Mouse (Mus musculus): Measurements from ENCODE around the gene Ifna1. TPM values are rescaled to one million over a fixed set of nuclear protein-coding genes. Genes with fewer than 3 reads are reported as not detected.

Gene Ifna1
- polyA plus RNA-seq, 1 experiment from 2014 or later = not detected

DNA sequence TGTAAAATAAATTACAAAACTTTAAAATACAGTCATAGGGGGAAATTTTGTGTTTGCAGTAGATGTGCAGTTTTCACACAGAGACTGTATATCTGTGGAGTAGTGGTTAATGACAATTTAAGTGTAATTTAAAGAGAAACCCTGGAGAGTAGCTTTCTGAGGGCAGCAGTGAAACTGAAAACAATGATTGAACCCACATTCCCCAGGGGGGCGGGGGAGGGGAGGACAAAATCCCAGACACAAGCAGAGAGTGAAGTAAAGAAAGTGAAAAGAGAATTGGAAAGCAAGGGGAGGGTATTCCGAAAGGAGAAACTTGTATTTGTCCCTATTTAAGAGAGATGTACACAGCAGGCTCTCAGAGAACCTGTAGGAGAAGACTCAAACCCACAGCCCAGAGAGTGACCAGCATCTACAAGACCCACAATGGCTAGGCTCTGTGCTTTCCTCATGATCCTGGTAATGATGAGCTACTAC, 8.4 kb upstream of the Ifna1 start, which contains the start of gene Ifna4:
TSS of gene Ifna4 (plus strand) at position 424 of the 474 bp plus-strand sequence.
- Histone ChIP-seq H3K4me3 (no peak within 1 kb of the TSS), H3K27me3 (no peaks in the 10 kb centered on the region; the same call in 1 of the 2 replicates), H3K4me2 (no peak within 1 kb of the TSS), H3K9me3 (no peaks in the 10 kb centered on the region), H3K36me3 (no peaks in the 10 kb centered on the region), H3K27ac (no peak within 1 kb of the TSS), H3K9ac (no peak within 1 kb of the TSS), H3K4me1 (no peaks in the 10 kb centered on the region)
- ATAC-seq (ENCODE audit: borderline replicate concordance, extremely low read depth, low FRiP score, low TSS enrichment) = no peak
- 38% methylated on average over 2 of the region's 2 CpGs for WGBS

DNA sequence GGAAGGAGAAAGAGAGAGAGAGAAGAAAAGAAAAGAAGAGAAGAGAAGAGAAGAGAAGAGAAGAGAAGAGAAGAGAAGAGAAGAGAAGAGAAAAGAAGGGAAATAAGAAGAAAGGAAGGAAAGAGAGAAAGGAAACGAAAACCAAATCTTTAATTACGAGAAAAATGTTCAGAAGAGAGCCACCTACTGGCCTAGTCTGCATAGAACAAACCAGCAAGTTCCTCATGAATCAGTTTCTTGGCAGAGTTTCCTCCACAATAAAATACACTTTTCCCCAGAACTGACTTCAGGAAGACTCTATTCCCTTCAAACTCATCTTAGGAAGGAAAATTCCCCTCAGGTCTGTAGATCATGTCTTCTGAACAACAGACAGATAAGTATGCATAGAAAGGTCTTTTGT, 4.6 kb upstream of the Ifna1 start:
- Histone ChIP-seq H3K27ac (no peak overlapping the region), H3K9ac (no peak overlapping the region), H3K9me3 (no peaks in the 10 kb centered on the region), H3K4me3 (no peak overlapping the region), H3K4me1 (no peaks in the 10 kb centered on the region), H3K36me3 (no peaks in the 10 kb centered on the region), H3K27me3 (no peaks in the 10 kb centered on the region), H3K4me2 (no peak overlapping the region)
- no peak for ATAC-seq (ENCODE audit: borderline replicate concordance, extremely low read depth, low FRiP score, low TSS enrichment)
- 33% methylated on average over 2 of the region's 2 CpGs for WGBS

DNA sequence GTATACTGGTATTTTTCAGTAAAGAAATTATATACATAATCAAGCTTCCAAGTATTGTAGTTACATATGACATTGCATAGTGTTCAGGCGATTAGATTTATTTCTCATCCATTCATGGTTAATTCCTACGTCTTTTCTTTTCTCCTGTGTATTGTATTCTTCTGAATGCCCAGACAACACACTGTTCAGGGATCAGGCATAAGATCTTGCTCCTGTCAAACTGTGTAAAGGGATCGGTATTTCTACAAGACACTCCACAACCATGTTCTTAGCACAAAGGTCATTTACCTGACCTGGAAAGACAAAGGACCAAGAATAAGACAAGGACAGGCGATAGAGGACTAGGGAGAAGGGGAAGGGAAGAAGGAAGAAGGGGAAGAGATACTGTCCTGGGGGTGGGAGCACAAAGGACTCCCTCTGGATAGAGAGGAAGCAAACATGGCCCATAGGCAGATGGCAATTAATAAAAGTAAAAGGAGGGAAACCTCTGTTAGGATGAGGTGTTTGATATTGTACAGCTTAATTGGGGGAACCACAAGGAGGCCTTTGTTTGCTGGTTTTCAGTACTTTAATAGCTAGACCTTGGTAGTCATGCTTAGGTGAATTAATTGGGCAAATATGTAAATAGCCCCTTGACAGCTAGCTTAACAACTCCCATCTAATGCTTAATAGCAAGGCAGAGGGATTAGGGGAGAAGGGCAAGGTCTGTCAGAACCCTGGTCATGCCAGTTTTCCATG, 1.3 kb downstream of the Ifna1 start:
- Histone ChIP-seq H3K9ac (no peak overlapping the region), H3K27me3 (no peaks in the 10 kb centered on the region), H3K36me3 (no peaks in the 10 kb centered on the region), H3K4me1 (no peaks in the 10 kb centered on the region), H3K27ac (no peak overlapping the region), H3K4me2 (no peak overlapping the region), H3K4me3 (no peak overlapping the region), H3K9me3 (no peaks in the 10 kb centered on the region)
- no peak for ATAC-seq (ENCODE audit: borderline replicate concordance, extremely low read depth, low FRiP score, low TSS enrichment)
- 62% methylated on average over 4 of the region's 4 CpGs for WGBS

DNA sequence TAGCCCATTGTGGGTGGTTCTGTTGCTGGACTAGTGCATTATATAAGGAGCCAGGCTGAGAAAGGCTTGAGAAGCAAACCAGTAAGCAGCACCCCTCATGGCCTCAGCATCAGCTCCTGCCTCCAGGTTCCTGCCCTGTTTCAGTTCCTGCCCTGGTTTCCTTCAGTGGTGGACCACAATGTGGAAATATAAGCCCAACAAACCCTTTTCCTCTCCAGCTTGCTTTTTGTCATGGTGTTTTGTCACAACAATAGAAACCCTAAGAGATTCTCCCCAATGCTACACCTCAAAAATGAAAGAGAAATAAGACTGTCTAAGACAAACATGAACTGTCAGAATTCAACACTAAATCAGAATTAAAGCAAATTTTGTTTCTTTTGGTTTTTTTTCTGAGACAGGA, 9.3 kb downstream of the Ifna1 start:
- no peak for ATAC-seq (ENCODE audit: borderline replicate concordance, extremely low read depth, low FRiP score, low TSS enrichment)
- no peak overlapping the region for H3K4me3 ChIP-seq
- no peaks in the 10 kb centered on the region for H3K36me3 ChIP-seq
- H3K4me1 ChIP-seq = no peaks in the 10 kb centered on the region
- H3K4me2 ChIP-seq = no peak overlapping the region
- H3K27ac ChIP-seq = no peak overlapping the region
- H3K27me3 ChIP-seq = peaks cover 12% of the 10 kb centered on the region; the same call in 1 of the 2 replicates
- no peaks in the 10 kb centered on the region for H3K9me3 ChIP-seq
- no peak overlapping the region for H3K9ac ChIP-seq

DNA sequence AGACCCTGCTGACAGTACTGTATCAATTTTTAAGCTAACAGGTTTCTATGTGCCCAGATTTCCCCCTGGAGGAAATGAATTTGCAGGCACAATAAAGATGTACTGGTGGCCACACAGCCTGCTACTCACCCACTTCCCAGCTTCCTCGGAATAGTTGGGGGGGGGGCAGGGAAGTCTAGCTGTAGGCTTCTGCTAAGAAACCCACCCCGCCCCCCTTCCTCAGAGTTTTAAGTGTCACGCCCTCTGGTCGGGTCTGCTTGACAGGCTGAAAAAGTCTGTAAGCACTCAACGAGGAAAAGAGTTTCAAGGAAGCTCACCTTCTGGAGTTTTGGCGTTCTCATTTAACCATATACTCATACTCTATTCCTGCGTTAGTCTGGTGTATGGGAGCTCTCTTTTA, 13.4 kb downstream of the Ifna1 start:
- ATAC-seq (ENCODE audit: borderline replicate concordance, extremely low read depth, low FRiP score, low TSS enrichment) = no peak
- Histone ChIP-seq H3K4me3 (no peak overlapping the region), H3K9ac (no peak overlapping the region), H3K4me1 (peaks cover 6% of the 10 kb centered on the region; the same call in 1 of the 2 replicates), H3K27me3 (peaks cover 24% of the 10 kb centered on the region), H3K4me2 (no peak overlapping the region), H3K27ac (no peak overlapping the region), H3K9me3 (no peaks in the 10 kb centered on the region), H3K36me3 (no peaks in the 10 kb centered on the region)
- 6% methylated on average over 7 of the region's 7 CpGs for WGBS

DNA sequence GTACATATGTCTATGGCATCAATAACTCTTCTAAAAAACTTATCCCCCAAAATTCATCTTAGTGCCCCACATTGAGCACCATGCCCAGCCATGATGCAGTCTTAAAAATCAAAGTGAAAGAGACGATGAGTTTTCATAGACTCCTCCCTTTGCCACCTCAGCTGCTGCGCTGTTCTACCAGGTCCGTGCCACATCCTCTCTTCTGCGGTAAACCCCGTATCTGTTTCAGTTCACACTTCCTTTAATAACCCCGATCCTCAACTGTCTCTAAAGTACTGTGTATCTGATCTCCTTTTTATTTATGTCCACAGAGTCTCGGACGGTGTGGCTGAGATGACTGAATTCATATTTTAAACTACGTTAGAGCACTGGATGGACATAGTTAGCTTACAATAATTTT, 14.7 kb downstream of the Ifna1 start:
- Histone ChIP-seq H3K4me2 (no peak overlapping the region), H3K36me3 (no peaks in the 10 kb centered on the region), H3K27ac (no peak overlapping the region), H3K9me3 (no peaks in the 10 kb centered on the region), H3K9ac (no peak overlapping the region), H3K27me3 (peaks cover 29% of the 10 kb centered on the region), H3K4me1 (peaks cover 8% of the 10 kb centered on the region; the same call in 1 of the 2 replicates), H3K4me3 (no peak overlapping the region)
- ATAC-seq (ENCODE audit: borderline replicate concordance, extremely low read depth, low FRiP score, low TSS enrichment) = no peak
- 43% methylated on average over 9 of the region's 9 CpGs for WGBS

DNA sequence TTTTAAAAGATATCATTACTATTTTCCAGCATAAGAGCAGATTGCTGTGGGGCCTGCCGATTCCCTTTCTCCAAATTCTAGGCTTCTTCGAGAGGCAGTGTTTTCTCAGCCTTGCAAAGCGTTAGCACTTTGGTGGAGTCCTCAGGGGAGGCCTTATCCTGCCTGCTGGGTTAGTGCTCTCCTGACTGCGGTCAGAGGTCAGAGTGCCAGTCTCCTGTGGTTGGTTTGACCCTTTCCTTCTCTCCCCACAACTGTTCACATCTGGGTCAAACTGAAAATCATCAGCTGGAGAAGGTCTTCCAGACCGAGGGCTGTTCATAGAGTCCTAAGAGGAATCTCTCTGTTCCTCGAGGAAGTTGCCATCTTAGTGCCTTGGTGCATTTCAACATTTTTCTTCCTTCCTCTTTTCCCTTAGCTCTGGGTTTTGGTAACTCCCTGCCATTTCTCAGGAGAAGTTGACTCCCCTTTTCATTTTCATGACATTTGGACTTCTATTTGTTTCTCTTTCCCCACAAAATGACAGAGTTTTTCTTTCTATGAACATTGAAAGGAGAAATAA, 15.2 kb downstream of the Ifna1 start:
- ATAC-seq (ENCODE audit: borderline replicate concordance, extremely low read depth, low FRiP score, low TSS enrichment) = no peak
- Histone ChIP-seq H3K4me3 (no peak overlapping the region), H3K9me3 (no peaks in the 10 kb centered on the region), H3K27me3 (peaks cover 29% of the 10 kb centered on the region), H3K4me1 (peaks cover 8% of the 10 kb centered on the region; the same call in 1 of the 2 replicates), H3K9ac (no peak overlapping the region), H3K27ac (no peak overlapping the region), H3K36me3 (no peaks in the 10 kb centered on the region), H3K4me2 (no peak overlapping the region)
- WGBS = 36% methylated on average over 6 of the region's 6 CpGs

DNA sequence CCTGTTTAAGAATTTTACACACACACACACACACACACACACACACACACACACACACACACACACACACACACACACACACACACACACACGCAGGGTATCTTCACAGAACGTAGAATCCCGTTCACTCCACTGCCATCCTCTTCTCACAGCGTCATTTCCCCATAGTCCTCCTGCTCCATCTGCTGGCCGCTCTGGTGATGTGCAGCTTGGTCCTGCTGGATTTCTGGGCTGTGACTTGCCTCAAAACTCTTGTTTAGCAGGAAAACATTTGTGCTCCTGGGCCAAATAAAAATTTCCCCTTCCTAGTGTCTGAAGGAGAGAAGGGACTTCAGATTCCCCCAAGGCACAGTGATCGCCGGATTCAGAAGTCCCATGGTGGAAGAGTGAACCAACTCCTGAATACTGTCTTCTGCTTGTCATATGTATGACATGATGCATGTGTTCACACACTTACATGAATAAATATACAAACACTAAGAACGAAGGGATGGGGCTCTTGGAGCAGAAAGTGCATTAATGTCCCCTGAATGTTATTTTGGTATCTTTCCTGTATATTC, 17.6 kb downstream of the Ifna1 start:
- Histone ChIP-seq H3K27ac (0 out of 2 replicates have a peak overlapping the region, but pooled peaks have one; percentile 6), H3K9ac (peak overlapping the region; percentile 36), H3K4me2 (peak overlapping the region; percentile 93), H3K4me1 (peaks cover 8% of the 10 kb centered on the region; the same call in 1 of the 2 replicates), H3K36me3 (no peaks in the 10 kb centered on the region), H3K27me3 (peaks cover 26% of the 10 kb centered on the region), H3K9me3 (no peaks in the 10 kb centered on the region), H3K4me3 (peak overlapping the region; percentile 54)
- no peak for ATAC-seq (ENCODE audit: borderline replicate concordance, extremely low read depth, low FRiP score, low TSS enrichment)
- 0% methylated on average over 8 of the region's 8 CpGs for WGBS

DNA sequence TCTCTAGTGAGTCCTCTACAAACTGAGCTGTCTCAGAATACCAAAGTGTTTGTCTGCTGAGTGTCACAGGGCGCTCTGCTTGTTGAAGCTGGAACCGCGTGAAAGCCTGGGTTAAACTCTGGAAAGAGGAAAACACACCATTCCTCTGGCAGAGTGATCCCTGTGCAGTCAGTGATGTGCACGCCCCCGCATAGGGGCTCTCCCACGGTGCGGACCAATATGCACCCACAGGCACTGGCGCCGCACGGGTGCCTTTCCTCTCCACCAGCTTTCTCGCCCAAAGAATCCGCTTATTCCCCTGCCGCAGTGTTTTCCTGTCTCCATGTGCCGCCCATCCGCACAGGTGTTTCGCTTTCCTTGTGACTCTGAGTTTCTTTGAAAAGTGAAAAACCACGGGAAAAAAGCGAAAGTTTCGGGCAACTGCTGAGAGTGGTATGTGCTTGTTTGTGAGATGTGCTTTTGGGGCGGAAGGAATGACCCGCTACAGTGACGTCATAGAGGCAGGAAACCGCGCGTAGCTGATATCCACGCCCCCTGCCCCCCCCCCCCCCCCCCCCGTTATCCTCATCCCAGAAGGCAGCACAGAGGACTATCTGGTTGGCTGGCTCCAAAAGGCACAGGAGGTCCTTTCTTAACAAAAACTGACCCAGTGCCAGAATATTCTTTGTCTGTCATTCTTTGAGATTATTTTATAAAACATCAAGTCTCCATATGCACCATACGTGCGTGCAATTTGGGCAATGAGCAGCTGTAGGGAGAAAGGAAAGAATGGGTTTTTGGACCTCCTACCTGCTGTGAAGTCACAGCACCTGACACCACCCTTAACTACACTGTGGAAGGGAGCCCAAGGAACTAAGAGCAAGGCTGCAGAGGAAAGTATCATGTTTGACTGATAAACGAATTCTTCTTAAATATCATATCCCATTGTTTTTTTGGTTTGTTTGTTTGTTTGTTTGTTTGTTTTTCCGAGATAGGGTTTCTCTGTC, 18.3 kb downstream of the Ifna1 start:
- ATAC-seq (ENCODE audit: borderline replicate concordance, extremely low read depth, low FRiP score, low TSS enrichment) = peak; percentile 70
- H3K9ac ChIP-seq = peak overlapping the region; percentile 36

DNA sequence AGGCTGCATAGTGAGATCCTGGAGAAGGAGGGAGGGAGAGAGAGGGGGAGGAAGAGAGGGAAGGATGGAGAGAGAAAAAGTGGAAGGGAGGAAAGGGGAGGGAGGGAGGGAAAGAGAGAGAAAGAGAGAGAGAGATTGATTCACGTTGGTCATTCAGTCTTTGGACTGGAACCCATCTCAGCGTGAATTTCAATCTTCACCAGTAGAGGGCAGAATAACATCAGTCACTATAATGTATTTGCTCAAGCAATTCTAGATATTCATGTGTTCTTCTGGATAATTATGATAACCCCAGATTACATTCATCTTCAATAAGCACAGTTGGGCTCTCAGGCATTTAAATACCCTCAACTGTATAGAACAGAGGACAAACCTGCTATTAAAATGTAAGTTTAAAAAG, 22.8 kb downstream of the Ifna1 start:
- Histone ChIP-seq H3K4me3 (no peak overlapping the region), H3K4me1 (peaks cover 6% of the 10 kb centered on the region; the same call in 1 of the 2 replicates), H3K27me3 (peaks cover 5% of the 10 kb centered on the region; the same call in 1 of the 2 replicates), H3K4me2 (no peak overlapping the region), H3K9me3 (no peaks in the 10 kb centered on the region), H3K27ac (no peak overlapping the region), H3K36me3 (no peaks in the 10 kb centered on the region), H3K9ac (no peak overlapping the region)
- 0% methylated on average over 2 of the region's 2 CpGs for WGBS
- no peak for ATAC-seq (ENCODE audit: borderline replicate concordance, extremely low read depth, low FRiP score, low TSS enrichment)

More for the DNA sequence above, 18.3 kb downstream of the Ifna1 start:
- H3K4me1 ChIP-seq = peaks cover 8% of the 10 kb centered on the region; the same call in 1 of the 2 replicates
- no peaks in the 10 kb centered on the region for H3K36me3 ChIP-seq
- H3K27ac ChIP-seq = 0 out of 2 replicates have a peak overlapping the region, but pooled peaks have one; percentile 6
- H3K4me3 ChIP-seq = peak overlapping the region; percentile 54
- peaks cover 18% of the 10 kb centered on the region for H3K27me3 ChIP-seq
- 5% methylated on average over 31 of the region's 31 CpGs for WGBS
- no peaks in the 10 kb centered on the region for H3K9me3 ChIP-seq
- H3K4me2 ChIP-seq = peak overlapping the region; percentile 93

DNA sequence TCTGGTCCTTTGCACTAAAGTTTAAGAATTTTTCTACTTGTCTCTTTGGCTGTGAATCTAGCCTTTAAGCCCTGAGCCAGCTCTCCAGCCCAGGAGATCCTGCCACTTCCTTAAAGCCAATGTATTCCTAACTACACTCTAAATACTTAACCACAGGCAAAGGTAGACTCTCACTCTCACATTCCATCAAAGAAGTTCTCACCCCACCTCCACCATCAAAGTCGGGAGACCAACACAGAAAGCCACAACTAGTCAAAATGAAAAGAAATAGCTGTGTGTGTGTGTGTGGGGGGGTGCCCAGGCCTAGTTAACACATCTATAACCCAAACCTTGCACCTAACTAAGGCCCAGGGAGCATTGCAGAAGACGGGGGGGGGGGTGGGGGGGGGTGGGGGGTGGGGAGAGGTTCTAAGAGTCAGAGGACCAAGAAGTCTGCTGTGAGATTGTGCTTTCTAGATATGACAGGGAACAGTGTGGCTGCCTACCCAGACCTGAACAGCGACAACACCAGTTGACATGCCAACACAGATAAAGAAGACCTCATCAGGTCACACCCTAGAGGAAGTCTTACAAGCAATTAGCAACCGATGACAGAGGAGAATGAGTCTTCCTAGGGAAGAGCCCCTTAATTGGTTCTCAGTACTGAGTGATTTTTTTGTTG, 25.7 kb downstream of the Ifna1 start:
- no peaks in the 10 kb centered on the region for H3K27me3 ChIP-seq

More for the DNA sequence above, 25.7 kb downstream of the Ifna1 start:
- WGBS = 62% methylated on average over 3 of the region's 4 CpGs
- no peak overlapping the region for H3K4me2 ChIP-seq
- H3K4me1 ChIP-seq = no peaks in the 10 kb centered on the region
- H3K4me3 ChIP-seq = no peak overlapping the region
- H3K9me3 ChIP-seq = no peaks in the 10 kb centered on the region
- no peak overlapping the region for H3K9ac ChIP-seq
- no peak overlapping the region for H3K27ac ChIP-seq
- ATAC-seq (ENCODE audit: borderline replicate concordance, extremely low read depth, low FRiP score, low TSS enrichment) = no peak
- no peaks in the 10 kb centered on the region for H3K36me3 ChIP-seq
